Mouse (Mus musculus) spleen, embryonic (tissue): ENCODE data around the gene Mreg.
"Not testable (repeated sequence)": the region's sequence is repeated elsewhere in the genome, so short reads cannot be mapped to it uniquely, and the experiment has no call there.

Source experiments
- CTCF ChIA-PET: fragments of 350-600 bp; sonication (Branson Sonifier 250); formaldehyde crosslinking; loops from one replicate; lab custom pipeline; 2022; lab: Charles Lee

Mreg gene

GRCm38 (mm10) chr1:72228974-72229373, 16.9 kb upstream of the Mreg start:
- CTCF ChIA-PET = interaction anchor here (0.7 kb wide), 1 partner anchor 9 kb away, joined by 3 read pairs; no protein-coding TSS in a partner anchor

GRCm38 (mm10) chr1:72227546-72227945, 15.4 kb upstream of the Mreg start:
- CTCF ChIA-PET = interaction anchor here (0.6 to 1.8 kb wide), 2 partner anchors 10 to 20 kb away, joined by 3 to 5 read pairs; no protein-coding TSS in a partner anchor

- CTCF ChIA-PET = interaction anchor here (0.6 to 1.8 kb wide), 3 partner anchors 10 to 145 kb away, joined by 3 to 5 read pairs (median 4); no protein-coding TSS in a partner anchor
Measured at GRCm38 (mm10) chr1:72226887-72227481, 14.9 kb upstream of the Mreg start.

- CTCF ChIA-PET = interaction anchor here (0.6 to 1.8 kb wide), 3 partner anchors 11 to 146 kb away, joined by 3 to 5 read pairs (median 4); no protein-coding TSS in a partner anchor
Measured at GRCm38 (mm10) chr1:72226172-72226886, 14.2 kb upstream of the Mreg start.

GRCm38 (mm10) chr1:72225720-72226171, 13.6 kb upstream of the Mreg start:
- CTCF ChIA-PET = not testable (repeated sequence)

GRCm38 (mm10) chr1:72225054-72225718, 13.1 kb upstream of the Mreg start:
- CTCF ChIA-PET = no interaction called here

- CTCF ChIA-PET = no interaction called here
Measured at GRCm38 (mm10) chr1:72220008-72220407, 7.9 kb upstream of the Mreg start.

GRCm38 (mm10) chr1:72219116-72219515, 7.0 kb upstream of the Mreg start:
- CTCF ChIA-PET = no interaction called here

GRCm38 (mm10) chr1:72218626-72219025, 6.5 kb upstream of the Mreg start:
- CTCF ChIA-PET = no interaction called here

- CTCF ChIA-PET = no interaction called here
Measured at GRCm38 (mm10) chr1:72216761-72217160, 4.7 kb upstream of the Mreg start.

- CTCF ChIA-PET = interaction anchor here (0.7 kb wide), 1 partner anchor 1211 kb away, joined by 3 read pairs; no protein-coding TSS in a partner anchor
Measured at GRCm38 (mm10) chr1:72215174-72215573, 3.1 kb upstream of the Mreg start.

- CTCF ChIA-PET = interaction anchor here (0.6 kb wide), 1 partner anchor 21 kb away, joined by 3 read pairs; no protein-coding TSS in a partner anchor
Measured at GRCm38 (mm10) chr1:72214470-72214961, 2.4 kb upstream of the Mreg start.

GRCm38 (mm10) chr1:72213954-72214353, 1.8 kb upstream of the Mreg start:
- CTCF ChIA-PET = interaction anchor here (0.6 kb wide), 1 partner anchor 21 kb away, joined by 3 read pairs; no protein-coding TSS in a partner anchor

- CTCF ChIA-PET = interaction anchor here (0.6 kb wide), 1 partner anchor 1108 kb away, joined by 4 read pairs; the partner anchor contains the start of gene Bard1
Measured at GRCm38 (mm10) chr1:72210803-72211679, 1.1 kb downstream of the Mreg start.

GRCm38 (mm10) chr1:72208095-72208494, 4.0 kb downstream of the Mreg start:
- CTCF ChIA-PET = interaction anchor here (0.6 to 0.7 kb wide), 2 partner anchors 20 to 45 kb away, joined by 3 read pairs; no protein-coding TSS in a partner anchor

GRCm38 (mm10) chr1:72205113-72205512, 7.0 kb downstream of the Mreg start:
- CTCF ChIA-PET = no interaction called here

GRCm38 (mm10) chr1:72203204-72203603, 8.9 kb downstream of the Mreg start:
- CTCF ChIA-PET = no interaction called here

- CTCF ChIA-PET = no interaction called here
Measured at GRCm38 (mm10) chr1:72202705-72203104, 9.4 kb downstream of the Mreg start.

- CTCF ChIA-PET = no interaction called here
Measured at GRCm38 (mm10) chr1:72202068-72202467, 10.0 kb downstream of the Mreg start.

GRCm38 (mm10) chr1:72201126-72201525, 11.0 kb downstream of the Mreg start:
- CTCF ChIA-PET = no interaction called here
